Mouse (Mus musculus) olfactory bulb, adult 2 months (tissue): ENCODE data around the gene Fhad1.

ENCODE experiments used
- CTCF ChIP-seq: fragments of 200-500 bp; IDR thresholded peaks from 2 replicates; pipeline ENCODE4 v1.5.1; 2012; ENCODE audit warnings: low read depth, mild to moderate bottlenecking, low read length, moderate library complexity; ENCODE audit not compliant: insufficient read depth
- POLR2A ChIP-seq: fragments of 200-500 bp; IDR thresholded peaks from 2 replicates; pipeline ENCODE4 v1.6.1; 2012; ENCODE audit warnings: mild to moderate bottlenecking, low read depth, low read length, moderate library complexity; ENCODE audit not compliant: insufficient read depth

GRCm38 (mm10) chr4:141858501-141858900 is 156.4 kb downstream of the Fhad1 start:
- TF ChIP-seq POLR2A = no peak
- no peak for TF ChIP-seq CTCF
